Mouse (Mus musculus): ENCODE data around the gene Zbtb8b. TPM values are rescaled to one million over a fixed set of nuclear protein-coding genes. Genes with fewer than 3 reads are reported as not detected.
"Not testable (repeated sequence)": the region's sequence is repeated elsewhere in the genome, so short reads cannot be mapped to it uniquely, and the experiment has no call there.

Zbtb8b gene
- polyA plus RNA-seq, 1 experiment from 2014 or later = 4.7 TPM

DNA sequence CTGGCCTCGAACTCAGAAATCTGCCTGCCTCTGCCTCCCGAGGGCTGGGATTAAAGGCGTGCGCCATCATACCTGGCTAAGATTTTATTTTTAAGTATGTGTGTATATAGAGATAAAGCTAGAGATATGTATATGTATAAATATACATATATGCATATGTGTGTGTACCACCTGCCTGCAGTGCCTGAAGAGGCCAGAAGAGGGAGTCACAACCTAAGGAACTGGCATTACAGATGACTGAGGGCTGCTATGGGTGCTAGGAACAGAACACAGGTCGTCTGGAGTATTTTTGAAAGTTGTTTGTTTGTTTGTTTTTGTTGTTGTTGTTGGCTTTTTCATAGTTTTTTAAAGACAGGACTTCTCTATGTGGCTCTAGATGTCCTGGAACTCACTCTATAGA lies 24.8 kb downstream of the Zbtb8b start:
- Histone ChIP-seq H3K9me3 (no peaks in the 10 kb centered on the region), H3K27ac (replicated peaks) (no peak overlapping the region), H3K4me1 (peaks cover 9% of the 10 kb centered on the region), H3K27me3 (replicated peaks) (no peaks in the 10 kb centered on the region), H3K4me3 (no peak overlapping the region), H3K36me3 (no peaks in the 10 kb centered on the region), H3K9ac (no peak overlapping the region), H3K4me2 (no peak overlapping the region)
- ATAC-seq (ENCODE audit: extremely low read depth, insufficient number of reproducible peaks, low FRiP score, low TSS enrichment) = no peak
- WGBS = 94% methylated on average over 5 of the region's 5 CpGs

GRCm38 (mm10) chr4:129410991-129411390 lies 29.7 kb downstream of the Zbtb8b start:
- Histone ChIP-seq H3K9me3 (peaks cover 3% of the 10 kb centered on the region; the same call in 1 of the 2 replicates), H3K4me3 (no peak overlapping the region), H3K4me2 (no peak overlapping the region), H3K27ac (replicated peaks) (no peak overlapping the region), H3K36me3 (no peaks in the 10 kb centered on the region), H3K4me1 (peaks cover 9% of the 10 kb centered on the region), H3K9ac (no peak overlapping the region), H3K27me3 (replicated peaks) (0 out of 2 replicates have a peak, but pooled peaks cover 2% of the 10 kb centered on the region)
- ATAC-seq (ENCODE audit: extremely low read depth, insufficient number of reproducible peaks, low FRiP score, low TSS enrichment) = no peak

DNA sequence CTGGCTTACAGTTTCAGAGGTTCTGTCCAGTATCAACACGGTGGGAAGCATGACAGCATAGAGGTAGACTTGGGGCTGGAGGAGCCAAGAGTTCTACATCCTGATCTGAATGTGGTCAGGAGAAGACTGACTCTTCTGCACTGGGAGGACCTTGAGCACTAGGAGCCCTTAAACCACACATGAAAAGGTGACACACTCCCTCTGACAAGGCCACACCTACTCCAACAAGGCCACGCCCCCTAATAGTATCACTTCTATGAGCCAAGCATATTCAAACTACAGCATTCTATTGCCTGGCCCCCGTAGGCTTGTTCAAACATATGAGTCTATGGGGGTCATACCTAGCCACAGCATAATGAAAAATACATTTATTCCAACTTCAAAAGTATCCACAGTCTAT lies 30.1 kb downstream of the Zbtb8b start:
- H3K9ac ChIP-seq; H3K27ac ChIP-seq (replicated peaks); H3K9me3 ChIP-seq; ATAC-seq (ENCODE audit: extremely low read depth, insufficient number of reproducible peaks, low FRiP score, low TSS enrichment); H3K4me2 ChIP-seq; H3K27me3 ChIP-seq (replicated peaks); H3K4me3 ChIP-seq; H3K36me3 ChIP-seq; H3K4me1 ChIP-seq: not testable (repeated sequence)
- WGBS = 78% methylated on average over 3 of the region's 3 CpGs

- Histone ChIP-seq H3K9ac (peak overlapping the region; percentile 79), H3K27ac (replicated peaks) (no peak overlapping the region)
Observed at GRCm38 (mm10) chr4:129406447-129406846, 34.2 kb downstream of the Zbtb8b start.

GRCm38 (mm10) chr4:129399813-129400212 lies 40.8 kb downstream of the Zbtb8b start:
- Histone ChIP-seq H3K4me3 (no peak overlapping the region), H3K9me3 (no peaks in the 10 kb centered on the region), H3K4me2 (no peak overlapping the region), H3K9ac (no peak overlapping the region), H3K4me1 (no peaks in the 10 kb centered on the region), H3K27ac (replicated peaks) (no peak overlapping the region), H3K27me3 (replicated peaks) (no peaks in the 10 kb centered on the region), H3K36me3 (no peaks in the 10 kb centered on the region)
- no peak for ATAC-seq (ENCODE audit: extremely low read depth, insufficient number of reproducible peaks, low FRiP score, low TSS enrichment)
- 67% methylated on average over 4 of the region's 4 CpGs for WGBS

More at GRCm38 (mm10) chr4:129406447-129406846, 34.2 kb downstream of the Zbtb8b start:
- ATAC-seq (ENCODE audit: extremely low read depth, insufficient number of reproducible peaks, low FRiP score, low TSS enrichment) = no peak
- 3% methylated on average over 25 of the region's 25 CpGs for WGBS
- Histone ChIP-seq H3K4me2 (peak overlapping the region; percentile 70), H3K27me3 (replicated peaks) (peaks cover 8% of the 10 kb centered on the region; the same call in 1 of the 2 replicates), H3K4me3 (peak overlapping the region; percentile 50), H3K4me1 (0 out of 2 replicates have a peak, but pooled peaks cover 8% of the 10 kb centered on the region), H3K36me3 (no peaks in the 10 kb centered on the region), H3K9me3 (peaks cover 3% of the 10 kb centered on the region; the same call in 1 of the 2 replicates)

DNA sequence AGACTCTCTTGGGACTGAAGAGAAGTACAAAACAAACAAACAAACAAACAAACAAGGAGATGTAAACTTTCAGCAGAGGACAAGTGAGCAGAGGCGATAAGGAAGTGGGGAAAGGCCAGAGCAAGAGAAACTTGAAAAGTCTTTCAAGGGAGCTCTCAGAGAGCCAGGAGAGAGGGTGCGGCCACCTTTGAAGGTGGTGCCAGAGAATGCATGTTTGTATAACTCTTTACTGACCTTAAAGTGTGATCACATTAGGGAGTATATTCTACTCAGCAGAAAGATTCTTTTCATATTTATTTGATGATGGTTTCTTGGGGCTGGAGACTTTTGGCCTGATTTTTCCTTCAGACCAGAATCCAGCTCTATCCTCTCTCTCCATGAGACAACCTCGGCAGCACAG lies 43.7 kb downstream of the Zbtb8b start:
- no peak for ATAC-seq (ENCODE audit: extremely low read depth, insufficient number of reproducible peaks, low FRiP score, low TSS enrichment)
- Histone ChIP-seq H3K27me3 (replicated peaks) (no peaks in the 10 kb centered on the region), H3K27ac (replicated peaks) (no peak overlapping the region), H3K9ac (no peak overlapping the region), H3K4me3 (no peak overlapping the region), H3K9me3 (no peaks in the 10 kb centered on the region), H3K36me3 (no peaks in the 10 kb centered on the region), H3K4me2 (no peak overlapping the region), H3K4me1 (no peaks in the 10 kb centered on the region)
- WGBS = 70% methylated on average over 3 of the region's 3 CpGs

DNA sequence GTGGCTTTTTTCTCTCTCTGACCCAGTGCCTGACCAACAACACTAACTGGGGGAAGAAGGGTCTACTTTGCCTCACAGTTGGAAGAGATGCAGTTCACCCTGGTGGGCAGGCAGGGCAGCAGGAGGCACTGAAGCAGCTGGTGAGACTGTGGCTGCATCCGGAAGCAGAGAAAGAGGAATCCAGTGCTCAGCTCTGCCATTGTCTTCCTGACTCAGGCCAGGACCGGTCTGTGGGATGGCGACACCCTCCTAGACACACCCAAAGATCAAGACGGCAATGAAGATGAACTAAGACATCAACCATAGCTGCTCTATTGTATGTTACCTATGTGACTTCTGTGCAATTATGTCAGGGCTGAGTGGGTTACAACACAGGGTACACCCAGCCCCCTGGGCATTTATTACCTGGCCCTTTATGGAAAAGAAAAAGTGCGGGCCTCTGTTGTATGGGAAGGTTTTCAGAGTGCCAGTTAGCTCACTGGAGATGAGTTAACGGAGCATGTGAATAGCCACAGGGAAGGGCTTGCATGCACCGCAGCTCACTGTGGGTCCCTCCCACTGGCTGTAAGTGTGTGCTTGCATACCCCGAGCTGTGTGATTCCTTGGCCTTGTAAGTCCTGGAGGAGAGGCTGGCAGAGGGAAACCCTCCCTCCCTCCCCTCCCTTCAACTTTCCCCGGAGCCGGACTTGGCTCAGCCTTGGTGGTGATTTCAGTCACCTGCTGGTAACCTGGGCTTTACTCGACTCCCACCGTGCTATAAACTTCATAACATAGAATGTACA lies 46.4 kb downstream of the Zbtb8b start:
- ATAC-seq (ENCODE audit: extremely low read depth, insufficient number of reproducible peaks, low FRiP score, low TSS enrichment) = no peak
- WGBS = 50% methylated on average over 12 of the region's 12 CpGs

DNA sequence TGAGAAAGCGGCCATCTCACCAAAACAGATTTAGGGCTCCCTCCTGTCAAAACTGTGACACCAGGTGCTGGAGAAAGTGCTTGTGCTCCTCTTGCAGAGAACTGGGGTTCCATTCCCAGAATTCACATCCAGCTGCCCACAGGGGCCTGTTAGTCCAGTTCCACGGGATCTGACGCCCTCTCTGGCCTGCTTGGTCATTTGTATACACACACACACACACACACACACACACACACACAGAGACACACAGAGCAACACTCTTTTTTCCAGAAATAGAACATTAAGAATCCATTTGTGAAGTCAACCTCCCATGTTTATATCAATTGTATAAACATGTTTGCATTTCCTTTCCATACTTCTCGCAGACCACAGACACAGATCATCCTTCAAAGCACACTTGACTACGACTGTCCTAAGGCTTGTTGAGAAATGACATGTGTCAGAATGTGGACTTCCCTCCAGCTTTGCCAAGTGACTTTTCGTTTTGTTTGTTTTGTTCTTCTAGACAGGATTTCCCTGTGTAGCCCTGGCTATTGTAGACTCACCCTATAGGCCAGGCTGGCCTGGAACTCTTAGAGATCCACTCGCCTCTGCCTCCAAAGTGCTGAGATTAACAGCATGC lies 49.6 kb downstream of the Zbtb8b start:
- no peak overlapping the region for H3K9ac ChIP-seq
- no peak for ATAC-seq (ENCODE audit: extremely low read depth, insufficient number of reproducible peaks, low FRiP score, low TSS enrichment)
- no peaks in the 10 kb centered on the region for H3K9me3 ChIP-seq
- no peaks in the 10 kb centered on the region for H3K27me3 ChIP-seq (replicated peaks)
- no peak overlapping the region for H3K4me3 ChIP-seq
- no peaks in the 10 kb centered on the region for H3K4me1 ChIP-seq
- no peak overlapping the region for H3K27ac ChIP-seq (replicated peaks)
- WGBS = 81% methylated on average over 7 of the region's 7 CpGs
- H3K4me2 ChIP-seq = no peak overlapping the region
- no peaks in the 10 kb centered on the region for H3K36me3 ChIP-seq

More for the DNA sequence above, 46.4 kb downstream of the Zbtb8b start:
- Histone ChIP-seq H3K9me3 (no peaks in the 10 kb centered on the region), H3K36me3 (no peaks in the 10 kb centered on the region), H3K4me2 (no peak overlapping the region), H3K27me3 (replicated peaks) (no peaks in the 10 kb centered on the region), H3K9ac (no peak overlapping the region), H3K4me1 (no peaks in the 10 kb centered on the region), H3K27ac (replicated peaks) (no peak overlapping the region), H3K4me3 (no peak overlapping the region)

DNA sequence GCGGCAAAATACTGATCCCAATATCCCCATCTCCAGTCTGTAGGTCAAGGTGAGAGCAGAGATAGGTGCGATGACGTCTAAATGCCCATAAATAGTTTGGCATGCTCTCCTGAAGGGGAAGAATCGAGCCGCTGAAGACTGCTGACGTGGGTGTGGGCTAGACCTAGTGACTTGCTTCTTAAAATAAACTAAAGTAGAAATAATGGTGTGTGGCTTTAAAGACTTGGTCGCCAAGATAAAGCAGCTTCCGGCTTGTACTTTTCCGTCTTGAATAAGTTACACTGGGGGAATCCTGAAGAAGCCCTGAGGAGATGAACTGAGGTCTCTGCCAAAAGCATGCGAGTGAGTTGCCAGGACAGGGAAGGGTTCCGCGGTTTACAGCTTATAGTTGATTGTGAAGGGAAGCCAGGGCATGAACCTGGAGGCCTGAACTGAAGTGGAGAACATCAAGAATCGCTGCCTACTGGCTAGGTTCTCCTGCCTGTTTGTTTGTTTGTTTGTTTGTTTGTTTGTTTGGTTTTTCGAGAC lies 50.4 kb downstream of the Zbtb8b start:
- Histone ChIP-seq H3K4me2 (no peak overlapping the region), H3K9ac (no peak overlapping the region), H3K27me3 (replicated peaks) (no peaks in the 10 kb centered on the region), H3K9me3 (no peaks in the 10 kb centered on the region), H3K36me3 (no peaks in the 10 kb centered on the region), H3K4me1 (no peaks in the 10 kb centered on the region), H3K4me3 (no peak overlapping the region), H3K27ac (replicated peaks) (no peak overlapping the region)
- ATAC-seq (ENCODE audit: extremely low read depth, insufficient number of reproducible peaks, low FRiP score, low TSS enrichment) = no peak
- 68% methylated on average over 14 of the region's 14 CpGs for WGBS

DNA sequence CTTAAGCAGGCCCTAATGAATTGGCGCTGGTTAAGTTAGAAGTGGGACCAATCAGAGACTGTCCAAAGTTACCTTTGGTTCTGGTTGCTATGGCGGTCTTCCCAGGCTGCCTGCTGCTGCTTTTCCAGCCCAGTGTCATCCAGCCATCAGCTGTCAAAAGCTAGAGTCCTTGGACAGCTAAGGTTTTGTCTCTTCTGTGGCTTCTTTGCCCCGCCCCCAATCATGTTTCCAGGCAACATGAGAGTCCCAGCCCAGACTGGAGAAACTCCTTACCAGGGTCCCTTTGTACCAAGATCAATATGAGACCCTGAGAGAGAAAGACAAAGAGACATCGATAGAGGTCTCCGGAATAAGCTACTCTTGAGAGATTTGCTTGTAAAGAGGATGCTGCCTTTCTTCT lies 52.2 kb downstream of the Zbtb8b start:
- Histone ChIP-seq H3K4me1 (peaks cover 5% of the 10 kb centered on the region; the same call in 1 of the 2 replicates), H3K27ac (replicated peaks) (no peak overlapping the region), H3K27me3 (replicated peaks) (no peaks in the 10 kb centered on the region), H3K36me3 (no peaks in the 10 kb centered on the region), H3K9me3 (no peaks in the 10 kb centered on the region), H3K9ac (no peak overlapping the region), H3K4me2 (no peak overlapping the region), H3K4me3 (no peak overlapping the region)
- no peak for ATAC-seq (ENCODE audit: extremely low read depth, insufficient number of reproducible peaks, low FRiP score, low TSS enrichment)
- WGBS = 76% methylated on average over 5 of the region's 5 CpGs

GRCm38 (mm10) chr4:129386989-129387388 lies 53.7 kb downstream of the Zbtb8b start:
- no peak for ATAC-seq (ENCODE audit: extremely low read depth, insufficient number of reproducible peaks, low FRiP score, low TSS enrichment)
- H3K27me3 ChIP-seq (replicated peaks) = no peaks in the 10 kb centered on the region
- no peaks in the 10 kb centered on the region for H3K36me3 ChIP-seq
- no peak overlapping the region for H3K27ac ChIP-seq (replicated peaks)
- peaks cover 5% of the 10 kb centered on the region; the same call in 1 of the 2 replicates for H3K4me1 ChIP-seq
- H3K9ac ChIP-seq = no peak overlapping the region
- H3K9me3 ChIP-seq = no peaks in the 10 kb centered on the region
- H3K4me3 ChIP-seq = no peak overlapping the region
- WGBS = 64% methylated on average over 2 of the region's 2 CpGs
- no peak overlapping the region for H3K4me2 ChIP-seq
